Mouse (Mus musculus) liver, adult 2 months (tissue): ENCODE measurements around the gene Plrg1. TPM values are rescaled to one million over a fixed set of nuclear protein-coding genes. Genes with fewer than 3 reads are reported as not detected.

Experiments used
- DNase-seq: peaks from one replicate; pipeline ENCODE4 v3.0.0-alpha.2; 2011; ENCODE audit warnings: low read depth, low spot score; ENCODE audit errors: extremely low read depth
- H3K27ac ChIP-seq: fragments of 200-500 bp; replicated peaks from 2 replicates; pipeline ENCODE4 v1.5.1; 2012; ENCODE audit warnings: low read depth, mild to moderate bottlenecking, control low read depth, inconsistent platforms, low read length; ENCODE audit not compliant: insufficient read depth
- H3K27me3 ChIP-seq: fragments of 200-500 bp; 2 replicates; pipeline ENCODE4 v1.6.1; 2012; ENCODE audit warnings: mild to moderate bottlenecking, moderate library complexity, low read length, inconsistent platforms; ENCODE audit not compliant: control insufficient read depth, insufficient read depth
- H3K36me3 ChIP-seq: fragments of 200-500 bp; 2 replicates; pipeline ENCODE4 v1.6.1; 2012; ENCODE audit warnings: low read length, inconsistent platforms; ENCODE audit not compliant: control insufficient read depth, insufficient read depth
- H3K4me1 ChIP-seq: fragments of 200-500 bp; 2 replicates; pipeline ENCODE4 v1.6.1; 2011; ENCODE audit warnings: low read length; ENCODE audit not compliant: control insufficient read depth, insufficient read depth
- H3K4me3 ChIP-seq: fragments of 200-500 bp; 2 replicates; pipeline ENCODE4 v1.5.1; 2011; ENCODE audit warnings: low read depth, mild to moderate bottlenecking, control low read depth, low read length, moderate library complexity; ENCODE audit not compliant: insufficient read depth
- H3K79me2 ChIP-seq: fragments of 200-500 bp; 2 replicates; pipeline ENCODE4 v1.6.1; 2012; ENCODE audit warnings: inconsistent platforms, mild to moderate bottlenecking, low read length, moderate library complexity; ENCODE audit not compliant: control insufficient read depth, insufficient read depth
- H3K9ac ChIP-seq: fragments of 200-500 bp; 2 replicates; pipeline ENCODE4 v1.6.1; 2012; ENCODE audit warnings: low read depth, mild to moderate bottlenecking, control low read depth, inconsistent platforms, low read length
- CTCF ChIP-seq: fragments of 200-500 bp; IDR thresholded peaks from 2 replicates; pipeline ENCODE4 v1.5.1; 2011; ENCODE audit warnings: low read depth, low read length, control low read depth
- POLR2A ChIP-seq: fragments of 200-500 bp; IDR thresholded peaks from 2 replicates; pipeline ENCODE4 v1.6.1; 2011; ENCODE audit warnings: low read length, control low read depth; ENCODE audit not compliant: insufficient read depth; ENCODE audit errors: extremely low read depth
- WGBS: fragments of 180-500 bp; shearing (Covaris S2); methylation state at CpG from one replicate; pipeline ENCODE4 v1.1.7; 2018; 5-methylcytosine and 5-hydroxymethylcytosine counted together
- polyA plus RNA-seq: library from polyadenylated mRNA; depleted of rRNA; stranded (reverse); fragments of >200 nt; gene quantifications from 2 replicates; pipeline ENCODE4 v1.2.3, GENCODE M21; 2012
- total RNA-seq: library from RNA; depleted of rRNA; stranded (reverse); fragments of >200 nt; gene quantifications from 2 replicates; pipeline ENCODE4 v1.2.3, GENCODE M21; 2014

Plrg1 gene
- total and polyA plus RNA-seq, 2 experiments = 21.8 to 34.1 TPM

- TF ChIP-seq CTCF (no peak), POLR2A (peak; percentile 95)
- Histone ChIP-seq H3K79me2 (no peaks in the 10 kb centered on the region; the same call in 1 of the 2 replicates), H3K27me3 (no peaks in the 10 kb centered on the region), H3K4me1 (peaks cover 29% of the 10 kb centered on the region), H3K9ac (peak within 1 kb of the TSS; percentile 77), H3K36me3 (peaks cover 32% of the 10 kb centered on the region), H3K4me3 (peak within 1 kb of the TSS; percentile 79), H3K27ac (peak within 1 kb of the TSS; percentile 73)
- peak; percentile 100 for DNase-seq
- WGBS = 15% methylated on average over 9 of the region's 9 CpGs
These were observed 29.6 kb upstream of the Plrg1 start, which contains the start of gene Fga for GRCm38 (mm10) chr3:83025475-83026301. Gene Fga, plus strand, starts transcription at chr3:83026076.

DNA sequence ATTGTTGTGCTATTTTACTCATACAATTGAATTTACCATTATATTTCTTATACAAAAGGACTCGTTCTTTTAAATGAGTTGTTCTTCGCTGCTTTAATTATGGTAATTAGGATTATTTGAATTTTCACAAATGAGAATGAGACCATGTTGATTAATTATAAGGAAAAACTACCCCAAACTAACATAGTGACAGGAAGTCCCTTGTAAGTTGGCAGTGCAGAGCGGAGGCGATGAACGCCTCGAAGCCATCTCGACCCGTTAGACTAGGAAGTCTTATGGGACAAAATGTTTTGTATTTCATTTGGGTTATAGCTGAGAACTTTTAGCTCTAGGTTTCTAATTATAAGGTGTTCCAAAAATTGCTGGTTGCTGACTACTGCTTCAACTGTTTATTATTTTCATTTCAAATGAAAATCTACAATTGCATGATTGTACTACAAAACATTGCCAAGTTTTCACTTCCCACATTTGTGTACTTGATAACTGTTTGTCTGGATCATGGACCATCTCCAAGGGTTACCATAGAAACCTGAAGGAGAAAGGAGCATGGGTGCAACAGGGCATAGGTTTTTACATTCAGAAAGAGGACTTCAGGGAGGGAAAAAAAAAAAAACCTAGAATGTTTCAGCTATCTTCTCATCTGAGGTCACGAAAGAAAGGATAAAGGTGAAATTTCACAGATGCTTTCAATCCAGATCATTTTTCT is 27.6 kb upstream of the Plrg1 start:
- Histone ChIP-seq H3K27me3 (no peaks in the 10 kb centered on the region), H3K79me2 (no peaks in the 10 kb centered on the region; the same call in 1 of the 2 replicates), H3K4me1 (peaks cover 21% of the 10 kb centered on the region), H3K4me3 (peak overlapping the region; percentile 79), H3K36me3 (peaks cover 52% of the 10 kb centered on the region), H3K9ac (peak overlapping the region; percentile 89), H3K27ac (peak overlapping the region; percentile 68; the same call in 1 of the 2 replicates)
- DNase-seq = peak; percentile 82
- no peak for TF ChIP-seq CTCF
- TF ChIP-seq POLR2A = no peak
- 16% methylated on average over 9 of the region's 9 CpGs for WGBS

GRCm38 (mm10) chr3:83030331-83030730 is 25.0 kb upstream of the Plrg1 start:
- Histone ChIP-seq H3K4me1 (peaks cover 11% of the 10 kb centered on the region), H3K79me2 (no peaks in the 10 kb centered on the region; the same call in 1 of the 2 replicates), H3K36me3 (peaks cover 53% of the 10 kb centered on the region), H3K27me3 (no peaks in the 10 kb centered on the region), H3K4me3 (no peak overlapping the region), H3K27ac (peak overlapping the region; percentile 10; the same call in 1 of the 2 replicates), H3K9ac (peak overlapping the region; percentile 53)
- 46% methylated on average over 4 of the region's 4 CpGs for WGBS
- TF ChIP-seq CTCF (no peak), POLR2A (no peak)
- DNase-seq = no peak

DNA sequence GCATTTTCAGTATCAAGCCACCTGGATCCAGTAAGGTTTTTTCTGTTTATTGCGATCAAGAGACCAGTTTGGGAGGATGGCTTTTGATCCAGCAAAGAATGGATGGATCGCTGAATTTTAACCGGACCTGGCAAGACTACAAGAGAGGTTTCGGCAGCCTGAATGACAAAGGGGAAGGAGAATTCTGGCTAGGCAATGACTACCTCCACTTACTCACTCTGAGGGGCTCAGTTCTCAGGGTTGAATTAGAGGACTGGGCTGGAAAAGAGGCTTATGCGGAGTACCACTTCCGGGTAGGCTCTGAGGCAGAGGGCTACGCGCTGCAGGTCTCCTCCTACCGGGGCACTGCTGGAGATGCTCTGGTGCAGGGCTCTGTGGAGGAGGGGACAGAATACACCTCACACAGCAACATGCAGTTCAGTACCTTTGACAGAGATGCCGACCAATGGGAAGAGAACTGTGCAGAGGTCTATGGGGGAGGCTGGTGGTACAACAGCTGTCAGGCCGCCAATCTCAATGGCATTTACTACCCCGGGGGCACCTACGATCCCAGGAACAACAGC is 22.5 kb upstream of the Plrg1 start:
- DNase-seq = peak; percentile 61
- Histone ChIP-seq H3K27me3 (no peaks in the 10 kb centered on the region), H3K4me1 (peaks cover 9% of the 10 kb centered on the region; the same call in 1 of the 2 replicates), H3K4me3 (no peak overlapping the region), H3K9ac (no peak overlapping the region), H3K79me2 (no peaks in the 10 kb centered on the region), H3K36me3 (peaks cover 47% of the 10 kb centered on the region), H3K27ac (peak overlapping the region; percentile 32; the same call in 1 of the 2 replicates)
- WGBS = 27% methylated on average over 13 of the region's 13 CpGs
- 0 out of 2 replicates have a peak, but pooled peaks have one; percentile 27 for TF ChIP-seq POLR2A
- TF ChIP-seq CTCF = no peak; the same call in 1 of the 2 replicates

DNA sequence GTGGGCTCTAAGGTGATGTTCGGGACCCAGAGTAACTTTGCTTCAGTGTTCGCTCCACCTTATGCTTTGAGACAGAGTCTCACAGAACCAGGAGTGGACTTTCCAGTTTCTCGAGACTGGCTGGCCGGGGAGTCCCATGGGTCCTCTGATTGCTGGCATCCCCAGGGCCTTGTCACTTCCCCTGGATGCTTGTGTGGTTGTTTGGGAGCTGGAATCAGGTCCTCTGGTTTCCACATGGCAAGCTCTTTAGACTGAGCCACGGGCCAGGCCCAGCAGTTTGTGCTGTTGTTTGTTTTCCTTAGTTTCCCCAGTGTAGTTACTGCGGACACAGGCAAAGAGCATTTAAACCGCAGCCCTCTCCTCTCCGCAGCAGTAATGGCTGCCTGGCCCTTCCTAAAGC is 21.5 kb upstream of the Plrg1 start:
- TF ChIP-seq POLR2A (0 out of 2 replicates have a peak, but pooled peaks have one; percentile 13), CTCF (no peak)
- WGBS = 26% methylated on average over 8 of the region's 8 CpGs

More for the DNA sequence above, 21.5 kb upstream of the Plrg1 start:
- Histone ChIP-seq H3K4me1 (peaks cover 9% of the 10 kb centered on the region; the same call in 1 of the 2 replicates), H3K4me3 (no peak overlapping the region), H3K36me3 (peaks cover 38% of the 10 kb centered on the region), H3K9ac (no peak overlapping the region), H3K27ac (peak overlapping the region; percentile 42), H3K27me3 (no peaks in the 10 kb centered on the region), H3K79me2 (no peaks in the 10 kb centered on the region)
- DNase-seq = peak; percentile 67
